Mouse (Mus musculus) lung, postnatal 0 days (tissue): Measurements from ENCODE around the gene Scpep1.

Experiments
- CTCF ChIP-seq: IDR thresholded peaks from 2 replicates; pipeline ENCODE4 v1.5.1; 2016; ENCODE audit warnings: antibody characterized with exemption, mild to moderate bottlenecking
- EP300 ChIP-seq: IDR thresholded peaks from 2 replicates; pipeline ENCODE4 v1.6.1; 2016; ENCODE audit warnings: antibody characterized with exemption, mild to moderate bottlenecking, control low read depth

GRCm38 (mm10) chr11:88998974-88999722 is 43.9 kb upstream of the Scpep1 start, which contains the start of gene Trim25:
- peak; percentile 57 for TF ChIP-seq CTCF
- TF ChIP-seq EP300 = peak; percentile 36; the same call in 1 of the 2 replicates
